Mouse (Mus musculus): ENCODE data around the gene Hsf2bp. TPM values are rescaled to one million over a fixed set of nuclear protein-coding genes. Genes with fewer than 3 reads are reported as not detected.

The Hsf2bp gene
- polyA plus RNA-seq, 1 experiment from 2014 or later: 0.45 TPM

- ATAC-seq (ENCODE audit: insufficient read depth, low FRiP score): no peak
- peak overlapping the region; percentile 6; the same call in 1 of the 2 replicates for H3K27ac ChIP-seq (ENCODE audit: low read length)
- peaks cover 5% of the 10 kb centered on the region; the same call in 1 of the 2 replicates for H3K4me1 ChIP-seq (ENCODE audit: control insufficient read depth, insufficient read depth, low read length)
- H3K4me3 ChIP-seq (replicated peaks; ENCODE audit: low read length): no peak overlapping the region
- H3K9me3 ChIP-seq (replicated peaks; ENCODE audit: control insufficient read depth, low read length): no peaks in the 10 kb centered on the region
- H3K4me2 ChIP-seq (ENCODE audit: low read depth, low read length): no peak overlapping the region
- 60% methylated on average over 11 of the region's 11 CpGs for WGBS
- H3K36me3 ChIP-seq (ENCODE audit: control insufficient read depth, insufficient read depth, low read length): no peaks in the 10 kb centered on the region
- no peaks in the 10 kb centered on the region for H3K27me3 ChIP-seq (ENCODE audit: control insufficient read depth, insufficient read depth, low read length)
- H3K9ac ChIP-seq (ENCODE audit: low read length): no peak overlapping the region
These were observed 53.6 kb downstream of the Hsf2bp start for GRCm38 (mm10) chr17:31982326-31983190.

GRCm38 (mm10) chr17:31979888-31980287, 56.3 kb downstream of the Hsf2bp start:
- H3K36me3 ChIP-seq (ENCODE audit: control insufficient read depth, insufficient read depth, low read length): no peaks in the 10 kb centered on the region
- H3K4me2 ChIP-seq (ENCODE audit: low read depth, low read length): no peak overlapping the region
- 74% methylated on average over 4 of the region's 4 CpGs for WGBS
- no peak for ATAC-seq (ENCODE audit: insufficient read depth, low FRiP score)
- H3K27me3 ChIP-seq (ENCODE audit: control insufficient read depth, insufficient read depth, low read length): no peaks in the 10 kb centered on the region
- no peaks in the 10 kb centered on the region for H3K9me3 ChIP-seq (replicated peaks; ENCODE audit: control insufficient read depth, low read length)
- H3K9ac ChIP-seq (ENCODE audit: low read length): no peak overlapping the region
- H3K27ac ChIP-seq (ENCODE audit: low read length): no peak overlapping the region
- H3K4me3 ChIP-seq (replicated peaks; ENCODE audit: low read length): no peak overlapping the region
- no peaks in the 10 kb centered on the region for H3K4me1 ChIP-seq (ENCODE audit: control insufficient read depth, insufficient read depth, low read length)

- no peak for ATAC-seq (ENCODE audit: insufficient read depth, low FRiP score)
- Histone ChIP-seq H3K4me3 (replicated peaks; ENCODE audit: low read length) (no peak overlapping the region), H3K36me3 (ENCODE audit: control insufficient read depth, insufficient read depth, low read length) (no peaks in the 10 kb centered on the region), H3K9me3 (replicated peaks; ENCODE audit: control insufficient read depth, low read length) (no peaks in the 10 kb centered on the region), H3K4me1 (ENCODE audit: control insufficient read depth, insufficient read depth, low read length) (no peaks in the 10 kb centered on the region), H3K4me2 (ENCODE audit: low read depth, low read length) (no peak overlapping the region), H3K9ac (ENCODE audit: low read length) (no peak overlapping the region), H3K27ac (ENCODE audit: low read length) (no peak overlapping the region), H3K27me3 (ENCODE audit: control insufficient read depth, insufficient read depth, low read length) (no peaks in the 10 kb centered on the region)
These were observed 59.0 kb downstream of the Hsf2bp start for GRCm38 (mm10) chr17:31977131-31977530.

- H3K9me3 ChIP-seq (replicated peaks; ENCODE audit: control insufficient read depth, low read length): no peaks in the 10 kb centered on the region
- H3K4me1 ChIP-seq (ENCODE audit: control insufficient read depth, insufficient read depth, low read length): no peaks in the 10 kb centered on the region
- ATAC-seq (ENCODE audit: insufficient read depth, low FRiP score): no peak
- 84% methylated on average over 6 of the region's 6 CpGs for WGBS
- H3K36me3 ChIP-seq (ENCODE audit: control insufficient read depth, insufficient read depth, low read length): no peaks in the 10 kb centered on the region
- no peak overlapping the region for H3K27ac ChIP-seq (ENCODE audit: low read length)
- H3K9ac ChIP-seq (ENCODE audit: low read length): no peak overlapping the region
- no peaks in the 10 kb centered on the region for H3K27me3 ChIP-seq (ENCODE audit: control insufficient read depth, insufficient read depth, low read length)
- no peak overlapping the region for H3K4me2 ChIP-seq (ENCODE audit: low read depth, low read length)
- no peak overlapping the region for H3K4me3 ChIP-seq (replicated peaks; ENCODE audit: low read length)
These were observed 59.6 kb downstream of the Hsf2bp start for GRCm38 (mm10) chr17:31976501-31976900.

GRCm38 (mm10) chr17:31974694-31975093, 61.5 kb downstream of the Hsf2bp start:
- H3K36me3 ChIP-seq (ENCODE audit: control insufficient read depth, insufficient read depth, low read length): no peaks in the 10 kb centered on the region
- H3K9ac ChIP-seq (ENCODE audit: low read length): no peak overlapping the region
- H3K4me2 ChIP-seq (ENCODE audit: low read depth, low read length): no peak overlapping the region
- H3K4me3 ChIP-seq (replicated peaks; ENCODE audit: low read length): no peak overlapping the region
- H3K9me3 ChIP-seq (replicated peaks; ENCODE audit: control insufficient read depth, low read length): no peaks in the 10 kb centered on the region
- no peak for ATAC-seq (ENCODE audit: insufficient read depth, low FRiP score)
- no peak overlapping the region for H3K27ac ChIP-seq (ENCODE audit: low read length)
- no peaks in the 10 kb centered on the region for H3K4me1 ChIP-seq (ENCODE audit: control insufficient read depth, insufficient read depth, low read length)
- H3K27me3 ChIP-seq (ENCODE audit: control insufficient read depth, insufficient read depth, low read length): no peaks in the 10 kb centered on the region
- 66% methylated on average over 5 of the region's 5 CpGs for WGBS

- Histone ChIP-seq H3K36me3 (ENCODE audit: control insufficient read depth, insufficient read depth, low read length) (no peaks in the 10 kb centered on the region), H3K27me3 (ENCODE audit: control insufficient read depth, insufficient read depth, low read length) (no peaks in the 10 kb centered on the region), H3K9me3 (replicated peaks; ENCODE audit: control insufficient read depth, low read length) (no peaks in the 10 kb centered on the region), H3K4me2 (ENCODE audit: low read depth, low read length) (no peak overlapping the region), H3K4me3 (replicated peaks; ENCODE audit: low read length) (no peak overlapping the region), H3K27ac (ENCODE audit: low read length) (no peak overlapping the region), H3K4me1 (ENCODE audit: control insufficient read depth, insufficient read depth, low read length) (no peaks in the 10 kb centered on the region), H3K9ac (ENCODE audit: low read length) (no peak overlapping the region)
- ATAC-seq (ENCODE audit: insufficient read depth, low FRiP score): no peak
- 65% methylated on average over 7 of the region's 7 CpGs for WGBS
These were observed 62.4 kb downstream of the Hsf2bp start for GRCm38 (mm10) chr17:31973664-31974230.

GRCm38 (mm10) chr17:31970890-31971289, 65.3 kb downstream of the Hsf2bp start:
- Histone ChIP-seq H3K4me3 (replicated peaks; ENCODE audit: low read length) (no peak overlapping the region), H3K36me3 (ENCODE audit: control insufficient read depth, insufficient read depth, low read length) (no peaks in the 10 kb centered on the region), H3K27ac (ENCODE audit: low read length) (no peak overlapping the region), H3K4me2 (ENCODE audit: low read depth, low read length) (no peak overlapping the region), H3K9me3 (replicated peaks; ENCODE audit: control insufficient read depth, low read length) (no peaks in the 10 kb centered on the region), H3K9ac (ENCODE audit: low read length) (no peak overlapping the region), H3K27me3 (ENCODE audit: control insufficient read depth, insufficient read depth, low read length) (no peaks in the 10 kb centered on the region), H3K4me1 (ENCODE audit: control insufficient read depth, insufficient read depth, low read length) (peaks cover 2% of the 10 kb centered on the region; the same call in 1 of the 2 replicates)
- WGBS: 86% methylated on average over 2 of the region's 2 CpGs
- no peak for ATAC-seq (ENCODE audit: insufficient read depth, low FRiP score)

- no peak overlapping the region for H3K4me3 ChIP-seq (replicated peaks; ENCODE audit: low read length)
- no peak for ATAC-seq (ENCODE audit: insufficient read depth, low FRiP score)
- H3K36me3 ChIP-seq (ENCODE audit: control insufficient read depth, insufficient read depth, low read length): no peaks in the 10 kb centered on the region
- H3K27ac ChIP-seq (ENCODE audit: low read length): no peak overlapping the region
- H3K9me3 ChIP-seq (replicated peaks; ENCODE audit: control insufficient read depth, low read length): no peaks in the 10 kb centered on the region
- no peak overlapping the region for H3K4me2 ChIP-seq (ENCODE audit: low read depth, low read length)
- WGBS: 68% methylated on average over 1 of the region's 1 CpGs
- no peak overlapping the region for H3K9ac ChIP-seq (ENCODE audit: low read length)
- peaks cover 10% of the 10 kb centered on the region; the same call in 1 of the 2 replicates for H3K4me1 ChIP-seq (ENCODE audit: control insufficient read depth, insufficient read depth, low read length)
- no peaks in the 10 kb centered on the region for H3K27me3 ChIP-seq (ENCODE audit: control insufficient read depth, insufficient read depth, low read length)
These were observed 67.3 kb downstream of the Hsf2bp start for GRCm38 (mm10) chr17:31968801-31969200.

- WGBS: 67% methylated on average over 4 of the region's 4 CpGs
- no peak for ATAC-seq (ENCODE audit: insufficient read depth, low FRiP score)
These were observed 68.8 kb downstream of the Hsf2bp start for GRCm38 (mm10) chr17:31967311-31967710.

More at GRCm38 (mm10) chr17:31967311-31967710, 68.8 kb downstream of the Hsf2bp start:
- Histone ChIP-seq H3K4me2 (ENCODE audit: low read depth, low read length) (no peak overlapping the region), H3K4me3 (replicated peaks; ENCODE audit: low read length) (no peak overlapping the region), H3K27me3 (ENCODE audit: control insufficient read depth, insufficient read depth, low read length) (no peaks in the 10 kb centered on the region), H3K9me3 (replicated peaks; ENCODE audit: control insufficient read depth, low read length) (no peaks in the 10 kb centered on the region), H3K36me3 (ENCODE audit: control insufficient read depth, insufficient read depth, low read length) (no peaks in the 10 kb centered on the region), H3K9ac (ENCODE audit: low read length) (no peak overlapping the region), H3K27ac (ENCODE audit: low read length) (no peak overlapping the region), H3K4me1 (ENCODE audit: control insufficient read depth, insufficient read depth, low read length) (peaks cover 10% of the 10 kb centered on the region; the same call in 1 of the 2 replicates)

All from stomach, embryonic 16.5 days (tissue).